Mouse (Mus musculus): ENCODE measurements at regions not wholly inside any gene's neighbourhood (a gene's known extent, or its start where the extent isn't known, plus 50 kb on each side); places are given as distances from the start of the nearest gene placed in this dataset.
A peak's percentile ranks its signal among the peaks of the same experiment; 100 is the strongest.

DNA sequence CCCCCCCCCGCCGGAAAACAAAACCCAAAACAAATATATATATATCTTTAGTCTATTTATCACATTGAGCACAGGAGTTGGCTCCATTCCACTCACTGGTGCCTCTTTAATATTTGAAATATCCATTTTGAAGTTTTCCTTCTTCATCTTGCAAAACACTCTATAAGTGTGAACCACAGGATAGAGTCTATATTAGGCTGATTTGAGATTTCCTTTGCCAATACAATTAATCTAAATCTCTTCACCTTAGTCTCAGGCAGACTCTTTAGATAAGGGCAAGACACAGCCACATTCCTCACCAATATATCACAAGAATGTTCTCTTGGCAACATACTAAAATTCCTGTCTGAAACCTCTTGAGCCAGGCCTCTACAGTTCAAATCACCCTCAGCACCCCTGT lies 282.1 kb upstream of the Mpdz start:
- no peaks in the 10 kb centered on the region for H3K4me1 ChIP-seq (ENCODE audit: control insufficient read depth, insufficient read depth, low read length)
- H3K27me3 ChIP-seq (ENCODE audit: control insufficient read depth, insufficient read depth, low read length) = no peaks in the 10 kb centered on the region
- no peak for DNase-seq
- no peaks in the 10 kb centered on the region for H3K36me3 ChIP-seq (ENCODE audit: control insufficient read depth, insufficient read depth, low read length)
- no peak overlapping the region for H3K27ac ChIP-seq
- no peak overlapping the region for H3K4me3 ChIP-seq
- intact Hi-C loops (cut with DNase I) = loop anchor here (5.0 kb wide), 1 partner anchor 98 kb away; no protein-coding TSS in a partner anchor
- TF ChIP-seq EP300 (IDR thresholded peaks at IDR 0.05; ENCODE audit: insufficient read depth, low read depth, low read length) = no peak
- no peak for TF ChIP-seq POLR2A (IDR thresholded peaks at IDR 0.05; ENCODE audit: insufficient read depth, low read depth, low read length)
- TF ChIP-seq CTCF (IDR thresholded peaks at IDR 0.05) = no peak
- H3K9ac ChIP-seq (ENCODE audit: low read depth, low read length) = no peak overlapping the region
- H3K79me2 ChIP-seq (replicated peaks; ENCODE audit: control insufficient read depth, insufficient read depth, low read length) = no peaks in the 10 kb centered on the region
- WGBS = 96% methylated on average over 2 of the region's 2 CpGs

DNA sequence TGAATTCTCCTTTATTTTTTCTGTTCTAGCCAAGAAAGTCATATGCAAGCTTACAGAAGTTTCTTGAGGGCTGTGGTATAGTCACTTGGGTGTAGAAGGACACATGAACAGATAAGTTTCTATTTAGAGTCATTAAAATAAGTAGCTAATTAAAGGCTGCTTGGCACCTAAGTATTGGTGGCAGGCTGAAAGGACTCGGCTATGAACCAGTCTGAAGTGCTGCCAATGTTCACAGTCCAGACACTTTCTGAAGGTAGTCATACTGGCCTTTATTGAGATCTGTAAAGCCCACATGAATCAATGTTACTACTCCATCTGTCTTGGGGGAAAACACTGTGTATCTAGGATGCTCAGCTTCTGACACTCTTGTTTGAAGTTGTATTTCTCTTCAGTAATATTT lies 269.8 kb upstream of the Mpdz start:
- Histone ChIP-seq H3K79me2 (replicated peaks; ENCODE audit: control insufficient read depth, insufficient read depth, low read length) (no peaks in the 10 kb centered on the region), H3K27me3 (ENCODE audit: control insufficient read depth, insufficient read depth, low read length) (no peaks in the 10 kb centered on the region), H3K4me3 (no peak overlapping the region), H3K36me3 (ENCODE audit: control insufficient read depth, insufficient read depth, low read length) (no peaks in the 10 kb centered on the region; the same call in 1 of the 2 replicates), H3K27ac (peak overlapping the region; percentile 54), H3K9ac (ENCODE audit: low read depth, low read length) (no peak overlapping the region), H3K4me1 (ENCODE audit: control insufficient read depth, insufficient read depth, low read length) (no peaks in the 10 kb centered on the region; the same call in 1 of the 2 replicates)
- TF ChIP-seq EP300 (IDR thresholded peaks at IDR 0.05; ENCODE audit: insufficient read depth, low read depth, low read length) = no peak
- no peak for TF ChIP-seq POLR2A (IDR thresholded peaks at IDR 0.05; ENCODE audit: insufficient read depth, low read depth, low read length)
- no peak for TF ChIP-seq CTCF (IDR thresholded peaks at IDR 0.05)
- peak in 1 of 2 experiments; percentile 18 for DNase-seq
- intact Hi-C loops (cut with DNase I) = no loop called here
- 46% methylated on average over 1 of the region's 1 CpGs for WGBS

DNA sequence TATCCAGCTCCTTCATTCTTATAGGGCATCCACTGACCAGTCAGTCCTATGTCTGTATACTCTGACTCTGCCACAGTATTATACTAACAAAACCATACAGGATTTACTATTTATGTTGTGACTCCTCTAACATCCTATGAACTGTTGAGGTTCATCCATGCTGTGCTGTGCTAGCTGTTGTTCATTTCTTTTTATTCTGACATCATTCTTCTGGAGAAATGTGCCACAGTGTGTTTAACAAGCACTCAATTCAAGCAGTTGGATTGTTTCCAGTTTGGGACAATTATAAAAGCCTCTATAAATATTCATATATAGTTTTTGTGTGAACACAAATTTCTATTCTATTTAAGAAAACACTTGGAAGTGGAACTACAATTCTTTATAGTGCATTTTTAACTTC lies 252.6 kb upstream of the Mpdz start:
- intact Hi-C loops (cut with DNase I) = no loop called here
- no peaks in the 10 kb centered on the region for H3K36me3 ChIP-seq (ENCODE audit: control insufficient read depth, insufficient read depth, low read length)
- no peak for DNase-seq
- H3K9ac ChIP-seq (ENCODE audit: low read depth, low read length) = no peak overlapping the region
- H3K4me3 ChIP-seq = no peak overlapping the region
- no peaks in the 10 kb centered on the region for H3K27me3 ChIP-seq (ENCODE audit: control insufficient read depth, insufficient read depth, low read length)
- H3K4me1 ChIP-seq (ENCODE audit: control insufficient read depth, insufficient read depth, low read length) = no peaks in the 10 kb centered on the region
- H3K79me2 ChIP-seq (replicated peaks; ENCODE audit: control insufficient read depth, insufficient read depth, low read length) = no peaks in the 10 kb centered on the region
- no peak overlapping the region for H3K27ac ChIP-seq
- TF ChIP-seq EP300 (IDR thresholded peaks at IDR 0.05; ENCODE audit: insufficient read depth, low read depth, low read length) (no peak), POLR2A (IDR thresholded peaks at IDR 0.05; ENCODE audit: insufficient read depth, low read depth, low read length) (no peak), CTCF (IDR thresholded peaks at IDR 0.05) (no peak)

DNA sequence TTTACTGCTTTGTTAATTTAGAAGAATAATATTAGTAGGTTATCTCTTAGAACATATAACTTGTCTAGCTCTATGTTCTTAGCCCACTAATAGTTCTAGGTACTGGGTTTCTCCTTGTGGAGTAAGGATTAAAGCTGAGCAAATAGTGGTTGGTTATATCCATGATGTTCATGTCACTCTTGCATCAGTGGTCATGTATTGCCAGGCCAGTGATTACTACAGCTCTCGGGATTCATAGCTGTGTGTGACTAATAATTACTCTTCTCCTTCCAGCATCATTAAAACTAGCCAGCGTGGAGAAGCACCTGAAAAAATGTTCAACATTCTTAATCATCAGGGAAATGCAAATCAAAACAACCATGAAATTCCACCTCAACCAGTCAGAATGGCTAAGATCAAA lies 234.6 kb upstream of the Mpdz start:
- no peaks in the 10 kb centered on the region for H3K4me1 ChIP-seq (ENCODE audit: control insufficient read depth, insufficient read depth, low read length)
- H3K27me3 ChIP-seq (ENCODE audit: control insufficient read depth, insufficient read depth, low read length) = no peaks in the 10 kb centered on the region
- WGBS = 89% methylated on average over 2 of the region's 2 CpGs

DNA sequence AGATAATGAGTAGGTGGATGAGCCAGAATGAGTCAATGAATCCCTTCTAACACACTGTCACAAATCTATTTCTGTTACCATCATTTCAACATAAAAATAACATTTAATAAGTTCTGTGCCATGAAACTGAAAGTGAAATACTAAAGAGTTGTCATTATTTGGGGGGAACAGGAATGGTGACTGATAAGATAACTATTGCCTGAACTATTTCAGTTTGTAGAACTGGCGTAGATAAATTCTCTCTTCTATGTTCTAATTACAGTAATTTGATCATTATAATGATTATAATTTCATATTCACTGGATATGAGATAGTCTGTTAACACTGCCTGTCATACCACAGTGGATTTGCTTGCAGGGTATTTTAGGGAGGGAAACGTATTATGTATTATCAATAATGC lies 232.3 kb upstream of the Mpdz start:
- WGBS = 73% methylated on average over 2 of the region's 2 CpGs
- intact Hi-C loops (cut with DNase I) = no loop called here
- Histone ChIP-seq H3K4me1 (ENCODE audit: control insufficient read depth, insufficient read depth, low read length) (no peaks in the 10 kb centered on the region), H3K27me3 (ENCODE audit: control insufficient read depth, insufficient read depth, low read length) (no peaks in the 10 kb centered on the region), H3K36me3 (ENCODE audit: control insufficient read depth, insufficient read depth, low read length) (no peaks in the 10 kb centered on the region), H3K9ac (ENCODE audit: low read depth, low read length) (no peak overlapping the region), H3K79me2 (replicated peaks; ENCODE audit: control insufficient read depth, insufficient read depth, low read length) (no peaks in the 10 kb centered on the region), H3K27ac (no peak overlapping the region), H3K4me3 (no peak overlapping the region)
- TF ChIP-seq EP300 (IDR thresholded peaks at IDR 0.05; ENCODE audit: insufficient read depth, low read depth, low read length) (no peak), CTCF (IDR thresholded peaks at IDR 0.05) (no peak), POLR2A (IDR thresholded peaks at IDR 0.05; ENCODE audit: insufficient read depth, low read depth, low read length) (no peak)
- no peak for DNase-seq

More for the DNA sequence above, 234.6 kb upstream of the Mpdz start:
- Histone ChIP-seq H3K27ac (no peak overlapping the region), H3K9ac (ENCODE audit: low read depth, low read length) (no peak overlapping the region), H3K79me2 (replicated peaks; ENCODE audit: control insufficient read depth, insufficient read depth, low read length) (no peaks in the 10 kb centered on the region), H3K4me3 (no peak overlapping the region), H3K36me3 (ENCODE audit: control insufficient read depth, insufficient read depth, low read length) (no peaks in the 10 kb centered on the region)
- intact Hi-C loops (cut with DNase I) = no loop called here
- TF ChIP-seq POLR2A (IDR thresholded peaks at IDR 0.05; ENCODE audit: insufficient read depth, low read depth, low read length) = no peak
- no peak for TF ChIP-seq CTCF (IDR thresholded peaks at IDR 0.05)
- TF ChIP-seq EP300 (IDR thresholded peaks at IDR 0.05; ENCODE audit: insufficient read depth, low read depth, low read length) = no peak
- no peak for DNase-seq

DNA sequence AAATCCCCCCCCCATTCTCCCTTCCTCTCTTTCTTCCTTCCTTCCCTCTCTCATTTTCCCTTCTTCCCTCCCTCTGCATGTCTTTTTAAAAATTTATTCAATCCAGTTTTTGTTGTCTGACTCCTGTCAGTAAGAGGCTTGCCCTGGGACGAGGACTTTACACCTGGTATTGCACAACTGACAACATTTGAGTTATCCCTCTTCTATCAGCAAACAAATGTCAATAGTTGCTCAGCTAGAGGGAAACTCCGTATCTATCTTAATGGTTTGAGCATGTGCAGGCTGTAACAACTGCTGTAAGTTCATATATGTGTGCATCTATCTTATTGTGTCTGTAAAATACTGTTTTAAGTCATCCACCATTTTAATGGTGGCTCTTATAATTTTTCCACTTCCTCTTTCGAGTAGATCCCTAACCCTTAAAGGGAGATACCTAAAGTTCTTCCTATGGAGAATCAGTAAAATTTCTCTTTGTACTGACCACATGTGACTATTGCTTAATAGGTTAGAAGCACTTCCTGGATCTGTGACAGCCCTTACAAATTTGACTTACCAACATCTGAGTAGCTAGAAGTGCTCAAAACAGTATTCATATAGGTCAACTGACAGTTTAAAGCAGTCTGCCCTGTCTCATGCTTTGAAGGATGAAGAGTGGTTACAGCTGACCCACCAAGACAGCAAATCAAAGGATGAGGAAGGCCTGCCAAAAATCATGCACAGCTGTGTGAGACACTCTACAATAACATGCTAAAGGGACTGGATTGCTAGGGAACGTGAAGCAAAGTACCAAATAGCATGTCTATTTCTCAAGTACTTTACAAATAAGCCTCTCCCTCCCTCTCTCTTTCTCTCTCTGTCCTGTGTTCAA lies 231.0 kb upstream of the Mpdz start:
- no peak for TF ChIP-seq CTCF (IDR thresholded peaks at IDR 0.05)
- TF ChIP-seq POLR2A (IDR thresholded peaks at IDR 0.05; ENCODE audit: insufficient read depth, low read depth, low read length) = no peak
- TF ChIP-seq EP300 (IDR thresholded peaks at IDR 0.05; ENCODE audit: insufficient read depth, low read depth, low read length) = no peak
- Histone ChIP-seq H3K9ac (ENCODE audit: low read depth, low read length) (no peak overlapping the region), H3K36me3 (ENCODE audit: control insufficient read depth, insufficient read depth, low read length) (no peaks in the 10 kb centered on the region), H3K79me2 (replicated peaks; ENCODE audit: control insufficient read depth, insufficient read depth, low read length) (no peaks in the 10 kb centered on the region), H3K4me3 (no peak overlapping the region), H3K27me3 (ENCODE audit: control insufficient read depth, insufficient read depth, low read length) (no peaks in the 10 kb centered on the region), H3K27ac (no peak overlapping the region), H3K4me1 (ENCODE audit: control insufficient read depth, insufficient read depth, low read length) (no peaks in the 10 kb centered on the region)
- intact Hi-C loops (cut with DNase I) = no loop called here
- no peak for DNase-seq
- WGBS = 84% methylated on average over 4 of the region's 4 CpGs
